Mouse (Mus musculus) hindlimb bud, embryonic 11.5 days (tissue): ENCODE results near the gene Fez2.
A peak's percentile ranks its signal among the peaks of the same experiment; 100 is the strongest.

Experiments used
- DNase-seq: peaks from one replicate; pipeline ENCODE4 v3.0.0-alpha.2; 2012; ENCODE audit warnings: low read depth, low spot score; ENCODE audit errors: extremely low spot score

Fez2 gene

DNA sequence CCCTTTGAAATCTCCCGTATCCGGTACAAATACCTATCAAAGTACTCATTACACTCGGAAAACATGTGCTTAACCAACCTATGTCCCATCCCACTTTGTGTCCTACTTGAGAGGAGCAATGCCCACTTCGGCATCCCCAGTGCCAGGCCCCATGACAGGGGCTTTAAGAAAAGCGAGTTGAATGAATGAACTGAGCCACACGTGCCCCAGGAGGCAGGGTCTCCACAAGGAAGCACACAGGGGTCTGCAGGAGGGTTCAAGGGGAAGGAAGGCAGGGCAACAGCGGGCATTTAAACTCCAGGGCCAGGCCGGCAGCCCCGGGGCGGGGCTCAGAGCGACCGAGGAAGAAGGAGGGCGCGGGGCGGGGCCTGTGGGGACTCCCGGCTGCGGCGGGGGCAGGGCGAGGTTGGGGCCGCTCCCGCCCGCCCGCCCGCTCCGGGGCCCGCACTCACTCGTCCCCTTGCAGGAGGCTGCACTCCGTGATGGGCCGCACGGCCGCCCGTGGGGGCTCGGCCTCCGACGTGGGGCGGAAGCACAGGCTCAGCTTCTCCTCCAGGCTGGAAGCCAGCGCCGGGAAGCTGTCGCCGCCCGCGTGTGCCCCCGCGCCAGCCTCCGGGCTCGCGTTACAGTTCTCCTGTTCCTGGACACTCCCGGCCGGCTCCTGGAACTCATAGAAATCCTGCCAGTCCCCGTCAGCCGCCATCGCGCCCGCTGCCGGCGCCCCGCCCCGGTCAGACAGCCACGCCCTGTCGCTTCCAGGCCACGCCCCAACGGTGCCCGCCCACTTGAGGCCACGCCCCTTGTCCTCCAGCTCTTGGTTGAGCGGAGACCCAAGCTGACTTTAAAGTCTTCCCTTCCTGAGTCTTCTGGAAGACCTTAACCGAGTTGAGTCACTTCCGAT, at the start of gene Fez2:
Gene Fez2 (minus strand): TSS at position 772 of the 901 bp plus-strand sequence.
- peak; percentile 54 for DNase-seq

DNA sequence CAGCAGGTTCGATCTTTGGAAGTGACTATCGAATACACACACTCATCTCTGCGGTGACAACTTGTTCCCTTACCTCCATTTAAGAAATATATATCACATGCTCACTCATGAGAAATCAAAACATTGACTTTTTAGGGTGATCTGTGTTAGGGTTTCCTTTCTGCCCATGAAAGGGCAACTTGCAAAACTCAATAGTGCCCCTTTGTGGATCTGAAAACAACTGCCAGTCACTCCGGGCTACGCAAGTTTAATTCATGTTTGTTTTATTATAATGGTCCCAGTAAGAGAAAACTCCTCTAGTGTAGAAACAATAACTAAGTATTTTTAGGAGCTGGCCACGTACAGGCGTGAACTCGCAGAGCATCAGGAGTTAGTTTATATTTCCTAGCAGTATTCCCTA, 47.5 kb upstream of the Fez2 start:
- no peak for DNase-seq

DNA sequence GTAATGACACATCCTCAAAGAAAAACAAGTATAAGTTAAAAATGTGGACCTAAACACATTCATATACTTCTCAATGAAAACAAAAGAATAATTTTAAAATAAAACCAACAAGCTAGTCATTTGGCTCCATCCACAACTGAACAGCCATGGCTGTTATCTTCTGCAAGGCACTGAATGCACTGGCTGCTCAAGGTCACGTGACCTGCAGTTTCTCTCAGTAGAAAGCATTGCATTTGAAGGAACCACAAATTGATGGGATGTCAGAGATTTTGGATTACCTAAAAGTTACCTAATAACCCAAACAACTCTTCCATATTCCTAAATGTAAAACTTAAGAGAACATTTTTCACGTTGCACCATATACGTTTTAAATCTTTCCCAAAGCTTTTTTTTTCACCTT, 47.1 kb upstream of the Fez2 start:
- DNase-seq: no peak

DNA sequence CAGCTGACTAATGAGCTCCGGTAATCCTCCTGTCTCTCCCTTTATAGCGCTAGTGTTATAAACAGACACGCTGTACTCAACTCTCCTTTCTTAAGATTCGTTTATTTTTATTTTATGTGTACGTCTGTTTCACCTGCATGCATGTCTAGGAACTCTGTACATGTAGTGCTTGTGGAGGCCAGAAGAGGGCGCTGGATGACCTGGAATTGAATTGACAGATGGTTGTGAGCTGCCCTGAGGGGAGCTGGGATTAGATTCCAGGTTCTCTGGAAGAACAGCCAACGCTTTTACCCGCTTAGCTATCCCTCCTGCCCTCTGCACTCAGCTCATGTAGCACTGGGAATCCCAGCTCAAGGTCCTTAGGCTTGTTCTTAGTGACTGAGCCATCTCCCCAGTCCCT, 42.2 kb upstream of the Fez2 start:
- no peak for DNase-seq

DNA sequence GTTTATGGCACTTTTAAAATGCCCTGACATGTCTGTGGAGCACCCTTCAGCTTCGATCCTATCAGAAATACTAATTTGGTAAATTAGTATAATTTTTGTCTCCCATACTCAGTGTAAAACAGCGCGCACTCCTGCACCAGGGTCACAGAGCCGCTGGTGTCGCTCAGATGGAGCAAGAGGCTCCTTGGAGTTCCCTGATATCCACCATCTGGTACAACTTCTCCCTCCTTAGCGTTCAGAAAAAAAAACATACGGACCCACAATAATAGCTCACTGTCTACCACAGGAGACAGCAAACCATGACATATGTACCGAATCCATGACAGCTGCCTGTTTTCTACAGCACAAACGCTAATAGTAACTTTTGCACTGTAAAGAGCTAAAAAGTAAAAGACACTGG, 37.6 kb upstream of the Fez2 start:
- no peak for DNase-seq

DNA sequence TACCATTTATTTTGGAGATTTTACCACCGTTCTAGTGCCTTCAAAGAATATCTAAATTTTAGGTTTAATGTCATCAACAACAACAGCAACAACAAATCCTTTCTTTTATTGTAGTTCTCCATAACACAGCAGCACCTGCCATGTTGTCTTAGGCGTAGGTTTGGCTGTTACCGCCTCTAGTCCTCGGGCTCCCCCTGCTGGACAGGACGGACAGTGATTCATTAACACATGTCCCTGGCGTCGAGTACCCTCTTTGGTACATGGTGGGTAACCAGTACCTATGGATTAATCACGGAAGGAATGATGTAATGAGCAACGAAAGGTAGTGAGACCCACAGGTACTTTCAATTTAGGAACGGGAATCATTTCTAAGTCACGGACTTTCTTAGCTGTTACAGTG, 37.2 kb upstream of the Fez2 start:
- DNase-seq: no peak

DNA sequence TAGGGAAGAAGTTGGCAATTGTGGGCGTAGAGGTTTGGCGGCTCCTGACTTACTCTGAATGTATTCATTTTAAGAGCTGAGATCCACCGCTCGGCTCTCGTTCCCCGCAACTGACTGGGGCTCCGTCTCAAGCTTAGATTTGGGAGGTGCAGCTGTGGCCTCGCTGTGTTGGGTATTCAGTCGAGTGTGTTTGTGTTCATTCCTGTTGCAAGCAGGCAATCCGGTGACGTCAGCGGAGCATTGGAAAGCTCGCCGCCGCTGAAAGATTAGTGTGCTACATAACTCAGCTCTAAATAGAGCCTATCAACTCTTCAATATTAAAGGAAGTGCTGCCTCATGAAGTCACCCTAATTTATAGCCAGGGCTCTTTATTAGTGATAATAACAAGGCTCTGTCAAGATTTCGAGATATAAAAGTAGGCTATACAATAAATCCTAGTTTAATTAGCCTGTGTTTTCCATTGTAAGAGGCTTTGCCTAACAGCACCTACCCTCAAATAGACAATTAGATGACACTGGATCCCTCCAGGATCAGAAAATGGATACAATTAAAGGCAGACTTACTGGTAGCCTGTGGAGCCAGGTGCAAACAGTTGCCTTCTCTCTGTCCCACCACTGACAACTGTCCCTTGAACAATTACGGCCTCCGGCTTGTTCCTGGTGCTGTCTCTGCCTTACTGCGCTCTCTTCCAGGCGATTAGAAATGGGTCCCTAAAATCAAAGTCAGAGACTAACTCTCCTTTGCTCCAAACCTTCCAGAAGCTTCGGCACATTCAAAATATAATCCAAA, 36.4 kb upstream of the Fez2 start:
- DNase-seq: no peak

DNA sequence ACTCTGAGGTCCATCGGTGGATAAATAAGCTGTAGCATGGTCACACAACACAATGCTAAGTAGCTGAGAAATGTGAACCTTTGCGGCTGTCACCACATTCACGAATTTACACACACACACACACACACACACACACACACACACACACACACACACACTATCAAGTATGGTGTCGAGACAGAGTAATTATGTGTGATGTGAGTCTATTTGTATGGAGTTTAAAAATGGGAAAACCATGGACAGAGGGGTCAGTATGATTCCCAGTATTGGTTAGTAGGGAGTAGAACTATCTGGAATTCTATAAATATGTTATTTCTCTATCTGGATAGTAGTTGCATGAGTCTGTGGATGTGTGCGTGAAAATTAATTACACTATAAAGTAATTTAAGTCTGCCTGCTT, 35.6 kb upstream of the Fez2 start:
- DNase-seq: no peak

DNA sequence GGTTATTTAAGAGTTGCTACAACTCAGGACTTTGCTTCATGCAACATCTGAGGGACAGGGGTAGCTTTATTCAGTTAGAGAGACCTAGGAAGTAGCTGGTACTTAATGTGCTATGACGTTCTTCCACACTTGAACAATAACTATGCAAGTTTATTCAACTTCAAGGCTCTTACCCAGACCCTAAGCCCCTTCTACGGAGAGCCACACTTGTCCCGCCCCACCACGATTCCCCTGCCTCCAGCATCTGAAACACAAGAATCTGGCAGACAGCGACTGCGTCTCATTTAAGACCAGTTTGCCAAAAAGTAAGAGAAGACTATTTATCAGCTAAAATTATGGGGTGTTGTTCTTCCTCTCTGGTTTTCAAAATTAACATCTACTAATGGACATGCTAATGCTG, 33.9 kb upstream of the Fez2 start:
- no peak for DNase-seq

DNA sequence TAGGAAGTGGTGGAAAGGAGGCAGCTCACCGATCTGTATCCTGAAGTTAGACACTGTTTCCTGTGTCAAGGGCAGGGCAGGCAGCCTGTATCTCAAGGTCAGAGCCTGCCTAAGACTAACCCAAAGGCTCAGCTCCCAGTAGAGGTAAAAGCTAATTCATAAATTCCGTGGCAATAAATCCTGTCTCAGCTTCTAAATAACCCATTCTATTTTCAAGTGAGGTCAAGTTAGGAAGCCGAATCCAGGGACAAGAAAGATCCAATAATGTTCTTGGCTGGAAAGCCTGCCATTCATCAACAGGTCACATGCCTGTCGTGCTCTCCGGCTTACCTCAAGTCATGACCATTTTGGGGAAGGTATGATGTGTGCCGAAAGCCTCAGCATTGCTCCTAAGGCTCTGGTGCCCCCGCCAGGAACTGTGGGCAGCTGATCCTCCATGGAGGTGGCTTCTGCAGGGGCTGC, 33.4 kb upstream of the Fez2 start:
- DNase-seq: no peak

DNA sequence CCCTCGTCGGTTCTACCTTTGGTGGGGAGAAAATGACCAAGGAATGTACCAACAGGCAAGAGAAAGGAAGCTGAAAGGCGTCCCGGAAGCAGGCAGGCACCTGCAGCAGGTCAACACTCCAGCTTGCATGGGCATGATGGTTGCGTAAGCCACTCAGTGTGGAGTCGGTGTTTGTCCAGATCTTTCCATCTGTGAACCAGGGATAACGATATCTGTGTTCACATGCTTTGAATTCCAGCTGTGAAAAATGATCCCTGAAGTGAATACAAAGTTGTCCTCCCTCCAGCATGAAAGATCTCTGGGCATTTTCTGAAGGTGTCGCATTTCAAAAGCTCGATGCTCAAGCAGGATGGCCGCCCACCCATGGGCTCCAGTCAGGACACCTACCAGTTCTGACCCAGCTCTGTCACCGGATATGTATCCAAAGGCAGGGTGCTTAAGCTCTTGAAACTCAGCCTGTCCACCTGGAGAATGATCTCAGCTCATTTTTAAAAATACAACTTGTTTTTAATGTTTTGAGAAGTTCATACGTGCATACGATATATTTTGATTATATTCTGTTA, 31.8 kb upstream of the Fez2 start:
- no peak for DNase-seq

DNA sequence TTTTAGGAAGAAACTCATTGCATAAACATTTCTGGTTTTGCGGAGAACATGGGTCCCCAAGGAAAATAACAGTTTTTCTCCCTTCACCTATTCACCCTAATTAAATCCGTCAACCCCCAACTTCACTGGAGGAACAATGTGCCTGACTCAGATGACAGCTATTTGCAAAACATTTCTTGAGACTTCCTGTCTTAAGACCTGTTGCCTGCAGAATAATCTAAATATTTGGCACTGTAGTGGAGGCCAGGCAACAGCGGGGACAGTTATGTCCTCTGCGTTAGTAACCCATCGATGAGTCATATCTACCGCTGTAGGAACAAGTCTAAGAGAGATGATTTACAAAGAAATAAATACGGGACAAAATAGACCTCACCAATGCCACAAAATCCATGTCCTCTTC, 26.9 kb upstream of the Fez2 start:
- no peak for DNase-seq

DNA sequence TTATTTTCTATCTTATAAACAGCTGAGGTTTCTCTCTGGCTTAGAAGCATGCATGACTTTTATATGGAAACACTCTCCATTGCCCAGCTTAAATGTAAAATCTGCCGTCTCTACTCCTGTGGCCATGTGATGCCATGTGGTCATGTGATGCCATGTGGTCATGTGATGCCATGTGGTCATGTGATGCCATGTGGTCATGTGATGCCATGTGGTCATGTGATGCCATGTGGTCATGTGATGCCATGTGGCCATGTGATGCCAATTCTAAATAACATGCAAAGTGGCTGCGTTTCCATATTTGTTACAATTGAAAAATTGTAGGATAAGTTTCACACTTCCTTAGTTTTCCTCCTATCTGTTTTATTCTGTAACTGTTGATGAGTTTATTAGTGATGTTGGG, 22.8 kb upstream of the Fez2 start:
- no peak for DNase-seq

DNA sequence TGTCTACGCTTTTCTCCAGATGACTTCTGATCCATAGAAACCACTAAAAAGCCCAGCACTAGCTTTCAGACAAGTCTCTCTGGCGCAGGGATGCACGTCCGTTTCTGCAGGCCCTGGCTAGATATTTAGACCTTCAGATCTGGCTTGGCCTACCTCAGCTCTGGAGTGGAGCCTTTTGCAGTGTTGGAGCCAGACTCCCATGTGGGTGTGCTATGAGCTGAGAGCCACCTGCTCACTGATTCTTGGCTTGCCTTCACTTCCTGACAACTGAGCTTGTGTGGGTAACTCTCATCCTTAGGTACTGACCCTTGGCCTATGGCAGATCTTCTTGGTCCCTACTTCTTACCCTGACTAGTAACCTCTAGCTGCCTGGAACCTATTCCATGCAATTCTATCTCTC, 19.2 kb upstream of the Fez2 start:
- no peak for DNase-seq

DNA sequence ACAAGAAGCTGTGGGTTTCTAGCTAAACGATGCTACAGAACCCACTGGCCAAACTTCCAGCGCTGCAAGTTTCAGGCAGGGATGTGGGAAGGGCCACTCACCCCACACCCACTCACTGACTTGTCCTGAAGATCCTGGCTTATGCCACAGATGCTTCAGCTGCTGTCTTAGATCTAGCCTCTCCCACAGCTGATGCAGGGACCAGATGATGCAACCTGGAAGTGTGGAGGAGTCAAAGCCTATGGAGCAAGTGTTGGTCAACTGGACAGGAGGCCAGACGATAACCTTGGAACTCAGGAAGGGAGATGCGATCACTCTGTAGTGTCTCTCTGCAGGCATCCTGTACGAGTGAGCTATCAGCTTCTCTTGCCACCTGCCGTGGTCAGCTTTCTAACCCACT, 17.7 kb upstream of the Fez2 start:
- DNase-seq: no peak

DNA sequence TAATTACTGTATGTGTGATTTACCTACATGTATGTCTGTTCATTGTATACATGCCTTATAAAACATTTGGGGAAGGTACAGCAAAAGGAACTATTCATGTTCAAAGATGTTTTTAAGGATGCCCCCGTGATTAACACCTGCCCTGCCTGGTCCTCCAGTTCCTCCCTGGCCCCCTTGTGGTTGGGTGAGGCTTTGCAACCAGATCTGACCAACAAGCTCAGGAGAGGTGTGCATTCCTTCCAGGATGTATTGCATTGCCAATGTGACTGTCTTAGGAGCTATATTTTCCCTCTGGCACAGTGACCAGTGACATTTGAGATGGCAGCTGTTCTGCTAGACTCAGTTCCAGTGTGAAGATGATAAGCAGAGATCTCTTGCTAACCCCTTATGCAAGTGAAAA, 16.8 kb upstream of the Fez2 start:
- no peak for DNase-seq

DNA sequence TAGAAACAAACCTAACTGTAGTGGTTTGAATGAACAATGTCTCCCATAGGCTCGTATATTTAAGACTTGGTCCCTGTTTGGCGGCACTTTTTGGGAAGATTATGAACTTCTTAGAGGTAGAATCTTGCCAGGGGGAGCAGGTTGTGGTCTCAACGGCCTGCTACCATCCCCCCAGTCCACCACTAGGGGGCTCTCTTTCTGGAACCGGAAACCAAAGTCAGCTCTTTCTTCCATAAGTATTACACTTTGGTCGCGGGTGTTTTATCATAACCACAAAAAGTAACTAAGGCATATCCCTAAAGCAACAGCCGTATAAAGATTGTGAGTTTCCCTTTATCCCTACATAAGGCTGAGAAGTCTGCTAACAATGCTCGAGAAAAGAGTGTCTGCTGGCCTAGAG, 12.4 kb upstream of the Fez2 start:
- no peak for DNase-seq

DNA sequence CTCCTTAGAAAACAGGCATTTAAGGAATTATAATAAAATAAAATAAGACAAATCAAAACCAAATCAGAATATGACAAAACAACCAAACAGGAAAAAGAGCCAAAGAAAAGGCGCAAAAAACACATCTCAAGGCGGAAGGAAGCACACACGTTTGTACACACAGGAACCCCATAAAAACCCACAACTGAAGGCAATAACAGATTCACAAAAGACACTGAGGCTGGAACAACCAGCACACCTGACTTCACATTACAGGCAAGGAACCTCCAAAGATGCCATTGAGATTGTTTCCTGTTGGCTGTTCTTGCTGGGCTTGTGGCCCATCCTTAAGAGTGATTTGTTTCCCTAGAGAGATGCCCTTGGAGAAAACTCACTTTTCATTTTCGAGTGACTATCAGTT, 11.1 kb upstream of the Fez2 start:
- DNase-seq: no peak

DNA sequence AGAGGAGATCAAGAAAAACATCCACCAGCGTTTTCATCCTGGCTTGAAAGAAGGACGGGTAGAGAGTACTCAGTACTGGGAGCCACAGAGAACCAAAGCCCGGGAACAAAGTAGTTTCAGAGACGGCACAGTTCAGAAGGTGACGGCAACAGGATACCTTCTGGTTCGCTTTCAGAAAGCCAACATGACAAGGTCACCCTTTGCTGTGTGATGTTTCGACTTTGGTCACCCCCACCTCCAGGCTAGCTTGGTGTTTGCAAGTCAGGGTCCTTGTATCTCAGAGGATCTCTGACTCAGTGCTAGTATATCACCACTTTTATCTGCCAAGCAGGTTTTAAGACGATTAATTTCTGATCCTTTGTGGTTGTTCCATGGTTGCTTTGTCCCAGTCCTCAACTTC, 7.1 kb upstream of the Fez2 start:
- DNase-seq: no peak

DNA sequence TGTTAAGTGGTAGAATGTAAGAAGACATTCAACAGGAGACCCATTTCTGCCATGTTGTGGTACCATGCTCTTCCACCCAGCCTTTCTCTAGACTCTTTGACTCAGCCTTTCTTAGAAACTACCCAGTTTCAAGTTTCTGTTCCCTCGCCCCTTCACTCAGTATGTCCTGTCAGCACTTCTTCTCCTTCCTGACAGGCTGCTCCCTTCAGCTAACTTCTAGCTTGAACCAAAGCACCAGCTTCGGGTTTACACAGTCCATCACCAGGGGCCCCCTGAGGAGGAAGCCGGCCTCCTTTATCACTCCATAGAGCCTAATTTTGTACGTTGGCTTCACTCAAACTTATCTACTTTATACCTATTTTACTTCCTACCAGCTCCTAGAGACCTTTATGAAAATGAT, 1.3 kb upstream of the Fez2 start:
- no peak for DNase-seq

DNA sequence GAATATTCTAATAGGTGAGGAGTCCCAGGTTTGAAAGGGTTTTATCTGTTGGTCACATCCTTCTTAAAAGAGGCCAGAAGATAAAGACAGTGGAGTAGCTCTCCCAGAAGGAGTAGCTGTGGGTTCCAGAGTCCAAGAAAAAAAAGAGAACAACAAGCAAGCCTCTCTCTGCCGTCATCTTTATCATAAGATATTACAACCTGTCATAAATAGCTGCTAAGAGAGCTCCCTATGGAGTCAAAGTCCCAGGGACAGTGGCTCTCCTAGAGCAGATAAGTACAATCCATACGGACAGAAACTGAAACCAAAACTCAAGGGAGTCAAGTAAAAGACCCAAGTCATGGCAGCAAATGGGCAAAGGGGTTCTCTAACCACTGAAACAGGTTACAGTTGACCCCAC, 2.7 kb downstream of the Fez2 start:
- DNase-seq: no peak

DNA sequence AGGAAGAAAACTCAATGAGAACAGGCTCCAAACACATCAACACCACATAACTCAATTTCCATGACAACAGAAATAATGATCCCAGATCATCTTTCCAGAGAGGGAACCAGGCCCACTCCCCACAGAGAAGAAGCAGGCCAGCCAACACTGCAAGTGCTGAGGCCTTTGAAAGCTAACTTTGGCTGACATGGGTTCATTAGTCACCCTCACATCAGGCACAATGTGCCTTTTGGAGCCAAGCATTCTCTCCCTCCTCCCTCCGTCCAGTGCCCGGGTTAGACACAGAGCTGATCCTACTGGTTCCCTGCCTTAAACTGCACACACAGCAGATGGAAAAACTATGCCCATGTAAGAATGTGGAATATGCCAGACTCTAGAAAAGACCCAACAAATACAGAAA, 8.1 kb downstream of the Fez2 start:
- no peak for DNase-seq
